Mouse (Mus musculus): ENCODE measurements around the gene Hcfc2.
A peak's percentile ranks its signal among the peaks of the same experiment; 100 is the strongest.

The Hcfc2 gene

GRCm38 (mm10) chr10:82757341-82757740 lies 61.4 kb downstream of the Hcfc2 start:
- TF ChIP-seq CTCF (conservative IDR thresholded peaks at IDR 0.05; ENCODE audit: low read length) (no peak), NANOG (IDR thresholded peaks at IDR 0.05; ENCODE audit: borderline replicate concordance, low read length) (no peak), POU5F1 (IDR thresholded peaks at IDR 0.05; ENCODE audit: borderline replicate concordance, low read length) (no peak)
- Histone ChIP-seq H3K9me3 (ENCODE audit: low read length) (no peaks in the 10 kb centered on the region), H3K27me3 (ENCODE audit: insufficient read depth, low read length) (no peaks in the 10 kb centered on the region), H3K4me1 (replicated peaks; ENCODE audit: low read depth, low read length) (peaks cover 79% of the 10 kb centered on the region), H3K4me3 (replicated peaks; ENCODE audit: low read length) (peak overlapping the region; percentile 29; the same call in 1 of the 2 replicates), H3K36me3 (ENCODE audit: insufficient read depth, low read length) (peaks cover 95% of the 10 kb centered on the region)

GRCm38 (mm10) chr10:82758368-82758767 lies 62.4 kb downstream of the Hcfc2 start:
- TF ChIP-seq POU5F1 (IDR thresholded peaks at IDR 0.05; ENCODE audit: borderline replicate concordance, low read length) = no peak
- no peak for TF ChIP-seq NANOG (IDR thresholded peaks at IDR 0.05; ENCODE audit: borderline replicate concordance, low read length)
- no peak for TF ChIP-seq CTCF (conservative IDR thresholded peaks at IDR 0.05; ENCODE audit: low read length)
- Histone ChIP-seq H3K36me3 (ENCODE audit: insufficient read depth, low read length) (peaks cover 87% of the 10 kb centered on the region), H3K4me1 (replicated peaks; ENCODE audit: low read depth, low read length) (peaks cover 75% of the 10 kb centered on the region), H3K9me3 (ENCODE audit: low read length) (no peaks in the 10 kb centered on the region), H3K27me3 (ENCODE audit: insufficient read depth, low read length) (no peaks in the 10 kb centered on the region), H3K4me3 (replicated peaks; ENCODE audit: low read length) (no peak overlapping the region)

DNA sequence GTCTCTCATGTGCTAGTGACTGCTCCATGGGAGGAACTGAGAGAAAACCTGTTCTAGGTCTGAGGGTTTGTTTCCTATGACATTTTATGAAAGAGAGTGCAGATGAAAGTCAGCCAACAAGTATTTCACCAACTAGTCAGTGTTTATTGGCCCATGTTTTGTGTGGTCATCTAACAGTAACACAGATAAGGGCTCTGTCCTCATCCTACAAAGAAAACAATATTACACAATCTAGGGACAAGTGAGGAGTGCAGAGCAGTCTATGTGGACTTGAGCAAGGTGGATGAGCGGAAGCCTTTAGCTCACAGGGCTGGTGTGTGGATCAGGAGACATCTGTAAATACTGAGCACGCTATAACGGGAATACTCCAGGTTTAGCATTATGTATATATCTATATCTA lies 62.9 kb downstream of the Hcfc2 start:
- H3K9me3 ChIP-seq (ENCODE audit: low read length) = no peaks in the 10 kb centered on the region
- peaks cover 82% of the 10 kb centered on the region for H3K36me3 ChIP-seq (ENCODE audit: insufficient read depth, low read length)
- H3K4me3 ChIP-seq (replicated peaks; ENCODE audit: low read length) = no peak overlapping the region
- H3K4me1 ChIP-seq (replicated peaks; ENCODE audit: low read depth, low read length) = peaks cover 70% of the 10 kb centered on the region
- TF ChIP-seq NANOG (IDR thresholded peaks at IDR 0.05; ENCODE audit: borderline replicate concordance, low read length) (no peak), CTCF (conservative IDR thresholded peaks at IDR 0.05; ENCODE audit: low read length) (no peak), POU5F1 (IDR thresholded peaks at IDR 0.05; ENCODE audit: borderline replicate concordance, low read length) (no peak)
- no peaks in the 10 kb centered on the region for H3K27me3 ChIP-seq (ENCODE audit: insufficient read depth, low read length)

DNA sequence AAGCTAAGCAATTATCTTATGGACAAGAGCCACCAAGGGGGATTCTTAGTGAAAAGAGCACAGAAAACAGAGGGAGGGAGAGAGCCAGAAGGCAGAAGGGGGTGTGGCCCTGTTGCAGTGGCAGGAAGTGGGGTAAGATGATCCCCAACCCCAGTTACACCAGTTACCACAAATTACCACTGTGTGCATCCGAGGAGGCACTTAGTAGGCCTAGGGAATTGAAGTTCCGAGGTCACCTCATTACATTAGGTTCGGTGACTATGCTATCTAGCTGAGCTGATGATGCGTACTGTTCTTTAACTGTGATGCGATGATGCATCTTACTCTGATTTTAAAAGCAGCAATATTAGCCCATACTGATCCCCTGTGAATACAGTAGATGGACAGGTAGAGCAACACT lies 63.7 kb downstream of the Hcfc2 start:
- Histone ChIP-seq H3K4me3 (replicated peaks; ENCODE audit: low read length) (peak overlapping the region; percentile 84; the same call in 1 of the 2 replicates), H3K4me1 (replicated peaks; ENCODE audit: low read depth, low read length) (peaks cover 73% of the 10 kb centered on the region), H3K9me3 (ENCODE audit: low read length) (no peaks in the 10 kb centered on the region), H3K27me3 (ENCODE audit: insufficient read depth, low read length) (no peaks in the 10 kb centered on the region), H3K36me3 (ENCODE audit: insufficient read depth, low read length) (peaks cover 74% of the 10 kb centered on the region)
- no peak for TF ChIP-seq CTCF (conservative IDR thresholded peaks at IDR 0.05; ENCODE audit: low read length)
- no peak for TF ChIP-seq POU5F1 (IDR thresholded peaks at IDR 0.05; ENCODE audit: borderline replicate concordance, low read length)
- no peak for TF ChIP-seq NANOG (IDR thresholded peaks at IDR 0.05; ENCODE audit: borderline replicate concordance, low read length)

GRCm38 (mm10) chr10:82761037-82761811 lies 65.3 kb downstream of the Hcfc2 start:
- H3K36me3 ChIP-seq (ENCODE audit: insufficient read depth, low read length) = peaks cover 60% of the 10 kb centered on the region
- peaks cover 85% of the 10 kb centered on the region for H3K4me1 ChIP-seq (replicated peaks; ENCODE audit: low read depth, low read length)
- no peaks in the 10 kb centered on the region for H3K9me3 ChIP-seq (ENCODE audit: low read length)
- TF ChIP-seq NANOG (IDR thresholded peaks at IDR 0.05; ENCODE audit: borderline replicate concordance, low read length) = no peak
- no peak for TF ChIP-seq CTCF (conservative IDR thresholded peaks at IDR 0.05; ENCODE audit: low read length)
- no peak for TF ChIP-seq POU5F1 (IDR thresholded peaks at IDR 0.05; ENCODE audit: borderline replicate concordance, low read length)
- peak overlapping the region; percentile 84 for H3K4me3 ChIP-seq (replicated peaks; ENCODE audit: low read length)
- H3K27me3 ChIP-seq (ENCODE audit: insufficient read depth, low read length) = no peaks in the 10 kb centered on the region

GRCm38 (mm10) chr10:82762756-82763681 lies 67.1 kb downstream of the Hcfc2 start:
- no peaks in the 10 kb centered on the region for H3K9me3 ChIP-seq (ENCODE audit: low read length)
- peaks cover 84% of the 10 kb centered on the region for H3K4me1 ChIP-seq (replicated peaks; ENCODE audit: low read depth, low read length)
- H3K36me3 ChIP-seq (ENCODE audit: insufficient read depth, low read length) = peaks cover 42% of the 10 kb centered on the region
- no peak for TF ChIP-seq POU5F1 (IDR thresholded peaks at IDR 0.05; ENCODE audit: borderline replicate concordance, low read length)
- no peak for TF ChIP-seq NANOG (IDR thresholded peaks at IDR 0.05; ENCODE audit: borderline replicate concordance, low read length)
- no peak for TF ChIP-seq CTCF (conservative IDR thresholded peaks at IDR 0.05; ENCODE audit: low read length)
- H3K4me3 ChIP-seq (replicated peaks; ENCODE audit: low read length) = peak overlapping the region; percentile 84
- H3K27me3 ChIP-seq (ENCODE audit: insufficient read depth, low read length) = no peaks in the 10 kb centered on the region

- Histone ChIP-seq H3K9me3 (ENCODE audit: low read length) (no peaks in the 10 kb centered on the region), H3K4me1 (replicated peaks; ENCODE audit: low read depth, low read length) (peaks cover 76% of the 10 kb centered on the region), H3K4me3 (replicated peaks; ENCODE audit: low read length) (peak within 1 kb of the TSS; percentile 84), H3K36me3 (ENCODE audit: insufficient read depth, low read length) (peaks cover 32% of the 10 kb centered on the region), H3K27me3 (ENCODE audit: insufficient read depth, low read length) (no peaks in the 10 kb centered on the region)
- TF ChIP-seq POU5F1 (IDR thresholded peaks at IDR 0.05; ENCODE audit: borderline replicate concordance, low read length) (no peak), NANOG (IDR thresholded peaks at IDR 0.05; ENCODE audit: borderline replicate concordance, low read length) (no peak)
Measured at GRCm38 (mm10) chr10:82763840-82764631, 68.1 kb downstream of the Hcfc2 start, which contains the start of gene Nfyb. Gene Nfyb, minus strand, starts transcription at chr10:82764144.
